Mouse (Mus musculus) neural tube, postnatal 0 days (tissue): ENCODE data around the gene Setd5. TPM values are rescaled to one million over a fixed set of nuclear protein-coding genes. Genes with fewer than 3 reads are reported as not detected.

Experiments
- polyA plus RNA-seq: library from polyadenylated mRNA; unstranded; fragments of >200 nt; fragmentation: Nextera tagmentation; extraction: Ambion mirVana; gene quantifications from 2 replicates; pipeline ENCODE4 v1.2.1, GENCODE M21; 2015

Setd5 gene
- 46.7 and 52.9 TPM in 2 replicates for polyA plus RNA-seq

GRCm38 (mm10) chr6:113076686-113077516 lies at the start of gene Setd5:
Gene Setd5 (plus strand): TSS chr6:113077365.

GRCm38 (mm10) chr6:113046041-113046975 lies 30.9 kb upstream of the Setd5 start, which contains the start of gene Thumpd3:
Gene Thumpd3 (plus strand): TSS chr6:113046225.

GRCm38 (mm10) chr6:113194841-113195595 lies 117.9 kb downstream of the Setd5 start, which contains the start of gene Lhfpl4:
Gene Lhfpl4 (minus strand): TSS chr6:113195384.

Other genes with a start within 250 kb of the Setd5 start
- 20.3 and 25.1 TPM in 2 replicates for gene Srgap3, start 130.1 kb upstream of the Setd5 start, polyA plus RNA-seq
- 37.2 and 42.3 TPM in 2 replicates for gene Thumpd3, start 31.1 kb upstream of the Setd5 start, polyA plus RNA-seq
- gene Lhfpl4, start 118.0 kb downstream of the Setd5 start, polyA plus RNA-seq: 47.2 and 49.8 TPM in 2 replicates
- gene Mtmr14, start 160.5 kb downstream of the Setd5 start, polyA plus RNA-seq: 26.7 and 30.6 TPM in 2 replicates
- gene Cpne9, start 204.9 kb downstream of the Setd5 start, polyA plus RNA-seq: 3.0 and 3.6 TPM in 2 replicates
- gene Brpf1, start 229.8 kb downstream of the Setd5 start, polyA plus RNA-seq: 8.7 and 9.2 TPM in 2 replicates
- 7.6 and 9.9 TPM in 2 replicates for gene Ogg1, start 249.6 kb downstream of the Setd5 start, polyA plus RNA-seq